Mouse (Mus musculus): ENCODE data around the gene Sort1.

DNA sequence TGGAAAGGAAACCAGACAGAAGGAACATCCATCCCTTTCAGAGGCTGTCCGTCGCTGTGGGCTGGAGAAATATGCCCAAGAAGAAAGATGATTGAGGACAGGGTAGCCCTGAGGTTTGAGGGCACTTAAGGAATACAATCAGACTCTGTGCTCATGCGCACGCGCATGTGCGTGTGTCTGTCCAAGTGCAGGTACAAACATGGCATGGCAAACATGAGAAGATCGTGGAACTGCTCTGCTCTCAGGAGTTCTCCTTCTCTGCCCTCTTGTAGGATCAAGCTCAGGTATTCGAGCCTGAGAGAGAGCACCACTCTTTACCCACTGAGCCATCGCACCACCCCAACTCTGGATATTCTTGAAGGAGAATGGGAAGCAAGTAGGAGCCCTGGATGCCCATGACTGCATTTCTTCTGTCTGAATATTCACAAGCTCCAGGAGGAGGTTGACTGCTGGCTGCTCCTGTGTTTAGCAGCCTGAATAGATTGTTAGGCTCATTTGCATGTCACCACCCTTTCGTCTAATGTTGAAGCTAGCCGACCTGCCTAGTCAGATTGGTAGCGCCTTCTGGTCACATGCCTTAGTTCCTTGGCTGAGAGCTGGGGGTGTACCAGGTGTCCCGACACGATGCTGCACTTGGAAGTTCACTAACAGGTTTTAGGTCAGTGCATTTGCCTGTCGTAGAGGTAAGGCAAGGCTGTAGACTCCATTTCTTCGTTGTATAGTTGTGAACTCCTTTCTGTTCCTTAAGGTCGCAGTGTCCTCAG, 7.3 kb downstream of the Sort1 start:
- TF ChIP-seq POLR2A (IDR thresholded peaks at IDR 0.05; ENCODE audit: low read depth, low read length), result no peak
- no peak for TF ChIP-seq CTCF (IDR thresholded peaks at IDR 0.05; ENCODE audit: extremely low read depth, insufficient read length, insufficient replicate concordance, low read depth, low read length)
